Mouse (Mus musculus): ENCODE measurements around the gene Ang2. TPM values are rescaled to one million over a fixed set of nuclear protein-coding genes. Genes with fewer than 3 reads are reported as not detected.
"Not testable (repeated sequence)": the region's sequence is repeated elsewhere in the genome, so short reads cannot be mapped to it uniquely, and the experiment has no call there.

Ang2 gene
- total RNA-seq, 1 experiment, result not detected

GRCm38 (mm10) chr14:51203115-51203514, 4.2 kb upstream of the Ang2 start, which contains the start of gene Ear14:
TSS of gene Ear14 (plus strand) at chr14:51203391.
- TF ChIP-seq MAFK (IDR thresholded peaks at IDR 0.05; ENCODE audit: insufficient read depth, low read depth, low read length) (no peak), CHD2 (IDR thresholded peaks at IDR 0.05; ENCODE audit: low read depth, low read length) (no peak)
- in situ Hi-C loops (cut with MboI; ENCODE audit: low sequenced_read_pairs in 2 of 2, unreplicated experiment in 2 of 2), result no loop called here
- no peaks in the 10 kb centered on the region for H3K4me1 ChIP-seq (ENCODE audit: control insufficient read depth in 2 of 2, insufficient read depth in 2 of 2, low read length in 2 of 2, poor library complexity in 1 of 2)
- DNase-seq (ENCODE audit: low read depth, low spot score), result no peak
- H3K4me3 ChIP-seq (ENCODE audit: insufficient read depth in 1 of 2, low read depth in 1 of 2, low read length in 2 of 2, poor library complexity in 1 of 2, severe bottlenecking in 1 of 2), result no peak within 1 kb of the TSS
- H3K9me3 ChIP-seq (ENCODE audit: control insufficient read depth, insufficient read depth, low read depth, low read length), result no peaks in the 10 kb centered on the region
- no peak within 1 kb of the TSS for H3K9ac ChIP-seq (ENCODE audit: insufficient read depth, low read depth, low read length, poor library complexity, severe bottlenecking)
- H3K27ac ChIP-seq (ENCODE audit: insufficient read depth, low read depth, low read length, poor library complexity, severe bottlenecking), result no peak within 1 kb of the TSS
- no peaks in the 10 kb centered on the region for H3K36me3 ChIP-seq (ENCODE audit: control insufficient read depth, insufficient read depth, low read length, poor library complexity, severe bottlenecking)

GRCm38 (mm10) chr14:51200466-51200865, 1.5 kb upstream of the Ang2 start:
- Histone ChIP-seq H3K4me1 (ENCODE audit: control insufficient read depth in 2 of 2, insufficient read depth in 2 of 2, low read length in 2 of 2, poor library complexity in 1 of 2) (no peaks in the 10 kb centered on the region), H3K4me3 (ENCODE audit: insufficient read depth in 1 of 2, low read depth in 1 of 2, low read length in 2 of 2, poor library complexity in 1 of 2, severe bottlenecking in 1 of 2) (no peak overlapping the region), H3K9ac (ENCODE audit: insufficient read depth, low read depth, low read length, poor library complexity, severe bottlenecking) (no peak overlapping the region), H3K27ac (ENCODE audit: insufficient read depth, low read depth, low read length, poor library complexity, severe bottlenecking) (no peak overlapping the region), H3K9me3 (ENCODE audit: control insufficient read depth, insufficient read depth, low read depth, low read length) (no peaks in the 10 kb centered on the region), H3K36me3 (ENCODE audit: control insufficient read depth, insufficient read depth, low read length, poor library complexity, severe bottlenecking) (no peaks in the 10 kb centered on the region)
- DNase-seq (ENCODE audit: low read depth, low spot score), result no peak
- in situ Hi-C loops (cut with MboI; ENCODE audit: low sequenced_read_pairs in 2 of 2, unreplicated experiment in 2 of 2), result no loop called here
- TF ChIP-seq MAFK (IDR thresholded peaks at IDR 0.05; ENCODE audit: insufficient read depth, low read depth, low read length), result no peak
- TF ChIP-seq ZNF384 (IDR thresholded peaks at IDR 0.05; ENCODE audit: low read depth, low read length), result no peak
- TF ChIP-seq HCFC1 (IDR thresholded peaks at IDR 0.05; ENCODE audit: borderline replicate concordance, insufficient read depth, low read length), result no peak
- TF ChIP-seq ZC3H11A (IDR thresholded peaks at IDR 0.05; ENCODE audit: borderline replicate concordance, low read depth, low read length), result no peak
- no peak for TF ChIP-seq CHD2 (IDR thresholded peaks at IDR 0.05; ENCODE audit: low read depth, low read length)

GRCm38 (mm10) chr14:51200054-51200453, 1.1 kb upstream of the Ang2 start:
- Histone ChIP-seq H3K9me3 (ENCODE audit: control insufficient read depth, insufficient read depth, low read depth, low read length) (no peaks in the 10 kb centered on the region), H3K36me3 (ENCODE audit: control insufficient read depth, insufficient read depth, low read length, poor library complexity, severe bottlenecking) (no peaks in the 10 kb centered on the region), H3K27ac (ENCODE audit: insufficient read depth, low read depth, low read length, poor library complexity, severe bottlenecking) (no peak overlapping the region), H3K4me1 (ENCODE audit: control insufficient read depth in 2 of 2, insufficient read depth in 2 of 2, low read length in 2 of 2, poor library complexity in 1 of 2) (peaks cover 0 to 2% of the 10 kb centered on the region in 2 experiments; a peak in 1 of 4 replicates), H3K9ac (ENCODE audit: insufficient read depth, low read depth, low read length, poor library complexity, severe bottlenecking) (no peak overlapping the region), H3K4me3 (ENCODE audit: insufficient read depth in 1 of 2, low read depth in 1 of 2, low read length in 2 of 2, poor library complexity in 1 of 2, severe bottlenecking in 1 of 2) (no peak overlapping the region)
- in situ Hi-C loops (cut with MboI; ENCODE audit: low sequenced_read_pairs in 2 of 2, unreplicated experiment in 2 of 2), result no loop called here
- TF ChIP-seq MAFK (IDR thresholded peaks at IDR 0.05; ENCODE audit: insufficient read depth, low read depth, low read length) (no peak), ZC3H11A (IDR thresholded peaks at IDR 0.05; ENCODE audit: borderline replicate concordance, low read depth, low read length) (no peak), ZNF384 (IDR thresholded peaks at IDR 0.05; ENCODE audit: low read depth, low read length) (no peak), CHD2 (IDR thresholded peaks at IDR 0.05; ENCODE audit: low read depth, low read length) (no peak), HCFC1 (IDR thresholded peaks at IDR 0.05; ENCODE audit: borderline replicate concordance, insufficient read depth, low read length) (no peak)
- DNase-seq (ENCODE audit: low read depth, low spot score), result no peak

DNA sequence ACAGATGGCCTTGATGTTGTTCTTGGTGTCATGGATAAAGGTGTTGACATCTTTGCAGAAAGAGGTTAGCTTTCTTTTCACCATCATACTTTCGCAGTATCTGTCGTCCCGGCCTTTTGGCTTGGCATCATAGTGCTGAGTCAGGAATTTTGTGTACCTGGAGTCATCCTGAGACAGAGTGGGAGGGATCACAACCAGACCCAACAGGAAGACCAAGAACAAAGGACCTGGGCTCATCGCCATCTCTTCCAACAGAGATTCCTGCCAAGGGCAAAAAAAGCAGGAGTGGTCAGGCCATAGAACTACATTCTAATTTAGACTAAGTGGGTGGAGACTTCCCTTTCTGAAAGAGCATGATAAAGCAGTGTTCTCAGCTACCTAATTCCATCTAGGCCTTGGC, 3.3 kb downstream of the Ang2 start:
- Histone ChIP-seq H3K9ac (ENCODE audit: insufficient read depth, low read depth, low read length, poor library complexity, severe bottlenecking) (no peak overlapping the region), H3K36me3 (ENCODE audit: control insufficient read depth, insufficient read depth, low read length, poor library complexity, severe bottlenecking) (no peaks in the 10 kb centered on the region), H3K4me3 (ENCODE audit: insufficient read depth in 1 of 2, low read depth in 1 of 2, low read length in 2 of 2, poor library complexity in 1 of 2, severe bottlenecking in 1 of 2) (no peak overlapping the region), H3K4me1 (ENCODE audit: control insufficient read depth in 2 of 2, insufficient read depth in 2 of 2, low read length in 2 of 2, poor library complexity in 1 of 2) (peaks cover 0 to 2% of the 10 kb centered on the region in 2 experiments; a peak in 1 of 4 replicates), H3K9me3 (ENCODE audit: control insufficient read depth, insufficient read depth, low read depth, low read length) (no peaks in the 10 kb centered on the region), H3K27ac (ENCODE audit: insufficient read depth, low read depth, low read length, poor library complexity, severe bottlenecking) (no peak overlapping the region)
- DNase-seq (ENCODE audit: low read depth, low spot score), result peak; percentile 51
- TF ChIP-seq MAFK (IDR thresholded peaks at IDR 0.05; ENCODE audit: insufficient read depth, low read depth, low read length), result peak; percentile 98
- no peak for TF ChIP-seq ZNF384 (IDR thresholded peaks at IDR 0.05; ENCODE audit: low read depth, low read length)
- TF ChIP-seq ZC3H11A (IDR thresholded peaks at IDR 0.05; ENCODE audit: borderline replicate concordance, low read depth, low read length), result no peak
- in situ Hi-C loops (cut with MboI; ENCODE audit: low sequenced_read_pairs in 2 of 2, unreplicated experiment in 2 of 2), result no loop called here

DNA sequence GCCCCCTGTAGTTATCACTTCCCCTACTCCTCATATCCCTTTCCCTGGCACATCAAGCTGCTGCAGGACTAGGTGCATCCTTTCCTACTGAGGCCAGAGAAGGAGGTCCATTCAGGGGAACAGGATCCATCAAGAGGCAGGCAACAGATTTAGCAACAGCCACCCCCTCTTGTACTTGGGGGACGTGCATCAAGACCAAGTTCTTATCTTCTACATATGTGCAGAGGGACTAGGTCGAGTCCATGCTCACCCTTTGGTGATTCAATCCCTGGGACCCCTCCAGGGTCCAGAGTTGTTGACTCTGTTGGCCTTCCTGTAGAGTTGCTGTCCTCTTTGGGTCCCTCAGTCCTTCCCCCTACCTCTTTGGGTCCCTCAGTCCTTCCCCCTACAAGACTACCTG, 17.9 kb downstream of the Ang2 start:
- in situ Hi-C loops (cut with MboI; ENCODE audit: low sequenced_read_pairs in 2 of 2, unreplicated experiment in 2 of 2), result loop anchor here (5.0 kb wide), 1 partner anchor 81 kb away; no protein-coding TSS in a partner anchor
- not testable (repeated sequence) for H3K4me3 ChIP-seq (ENCODE audit: insufficient read depth in 1 of 2, low read depth in 1 of 2, low read length in 2 of 2, poor library complexity in 1 of 2, severe bottlenecking in 1 of 2); H3K4me1 ChIP-seq (ENCODE audit: control insufficient read depth in 2 of 2, insufficient read depth in 2 of 2, low read length in 2 of 2, poor library complexity in 1 of 2); H3K27ac ChIP-seq (ENCODE audit: insufficient read depth, low read depth, low read length, poor library complexity, severe bottlenecking); DNase-seq (ENCODE audit: low read depth, low spot score); H3K36me3 ChIP-seq (ENCODE audit: control insufficient read depth, insufficient read depth, low read length, poor library complexity, severe bottlenecking); H3K9ac ChIP-seq (ENCODE audit: insufficient read depth, low read depth, low read length, poor library complexity, severe bottlenecking); H3K9me3 ChIP-seq (ENCODE audit: control insufficient read depth, insufficient read depth, low read depth, low read length)
